ENCODE assay signal across 21 mouse cellular contexts in genomic region chr6:86148518-86148917, GRCm38 (mm10). TPM values are rescaled to one million over a fixed set of nuclear protein-coding genes. Genes with fewer than 3 reads are reported as not detected.
DNase-seq lines count a peak whose midpoint lies in the region; ATAC-seq and TF ChIP-seq lines count a peak whose summit lies in the region.
"Had no signal": no experiment of that assay in that cellular context is flagged by ENCODE, and none has a peak within 500 bp of the region (broad histone marks: within the 10 kb centered on the region; RNA-seq: fewer than 3 reads in every experiment).

No protein-coding gene starts in this region.

- no peak overlapping the region for H3K27ac ChIP-seq in forebrain, embryonic 11.5 days (ENCODE audit: low read depth, low read length)
- H3K27ac ChIP-seq in forebrain, embryonic 15.5 days (replicated peaks): no peak overlapping the region
- H3K27ac ChIP-seq in stomach, postnatal 0 days (replicated peaks): no peak overlapping the region
- H3K27ac ChIP-seq: embryonic facial prominence, embryonic 12.5 days; forebrain, embryonic 12.5 days; heart, embryonic 13.5 days; hindbrain, embryonic 12.5 days had no signal

- no peaks in the 10 kb centered on the region for H3K27me3 ChIP-seq in forebrain, embryonic 11.5 days (ENCODE audit: control insufficient read depth, insufficient read depth, low read length)
- H3K27me3 ChIP-seq in forebrain, embryonic 15.5 days: no peaks in the 10 kb centered on the region
- no peaks in the 10 kb centered on the region for H3K27me3 ChIP-seq in stomach, postnatal 0 days (ENCODE audit: control insufficient read depth, insufficient read depth, low read length)
- H3K27me3 ChIP-seq: embryonic facial prominence, embryonic 12.5 days; forebrain, embryonic 12.5 days; heart, embryonic 13.5 days; hindbrain, embryonic 12.5 days had no signal

- H3K4me1 ChIP-seq in forebrain, embryonic 11.5 days (replicated peaks; ENCODE audit: control insufficient read depth, insufficient read depth, low read length): no peaks in the 10 kb centered on the region
- H3K4me1 ChIP-seq in forebrain, embryonic 15.5 days: no peaks in the 10 kb centered on the region
- H3K4me1 ChIP-seq in stomach, postnatal 0 days (replicated peaks; ENCODE audit: control insufficient read depth, insufficient read depth): no peaks in the 10 kb centered on the region
- H3K4me1 ChIP-seq: forebrain, embryonic 12.5 days; heart, embryonic 13.5 days; hindbrain, embryonic 12.5 days had no signal

- TF ChIP-seq EP300 in stomach, postnatal 0 days (optimal IDR thresholded peaks at IDR 0.05): no peak

- 89% methylated on average over 4 of the region's 4 CpGs for WGBS in forebrain, embryonic 11.5 days
- 77% methylated on average over 4 of the region's 4 CpGs for WGBS in forebrain, embryonic 15.5 days
- 30% methylated on average over 4 of the region's 4 CpGs for WGBS in stomach, postnatal 0 days

- no peak overlapping the region for H3K4me3 ChIP-seq in forebrain, embryonic 11.5 days (ENCODE audit: low read depth, low read length)
- H3K4me3 ChIP-seq in forebrain, embryonic 15.5 days: no peak overlapping the region
- H3K4me3 ChIP-seq in stomach, postnatal 0 days (ENCODE audit: low read depth, low read length): no peak overlapping the region
- H3K4me3 ChIP-seq: embryonic facial prominence, embryonic 12.5 days; forebrain, embryonic 12.5 days; heart, embryonic 13.5 days; hindbrain, embryonic 12.5 days had no signal

- H3K4me2 ChIP-seq in forebrain, embryonic 11.5 days (ENCODE audit: low read depth, low read length, severe bottlenecking): no peak overlapping the region
- H3K4me2 ChIP-seq in forebrain, embryonic 15.5 days (replicated peaks): no peak overlapping the region
- H3K4me2 ChIP-seq in stomach, postnatal 0 days (replicated peaks; ENCODE audit: low read depth): no peak overlapping the region
- H3K4me2 ChIP-seq: embryonic facial prominence, embryonic 12.5 days; forebrain, embryonic 12.5 days; heart, embryonic 13.5 days; hindbrain, embryonic 12.5 days had no signal

- no peak for ATAC-seq in forebrain, embryonic 11.5 days (replicated peaks; ENCODE audit: low FRiP score)
- no peak for ATAC-seq in forebrain, embryonic 15.5 days (replicated peaks)
- peak; percentile 52 for ATAC-seq in activated CD4-positive, CD25-positive, alpha-beta regulatory T cell, adult 4 months
- ATAC-seq in stomach, postnatal 0 days (ENCODE audit: low FRiP score, low TSS enrichment): peak; percentile 24; the same call in 1 of the 2 replicates
- ATAC-seq: hindbrain, embryonic 16.5 days; intestine, embryonic 16.5 days had no signal

- H3K9ac ChIP-seq in forebrain, embryonic 11.5 days (ENCODE audit: low read length): no peak overlapping the region
- H3K9ac ChIP-seq in forebrain, embryonic 15.5 days (replicated peaks): no peak overlapping the region
- H3K9ac ChIP-seq in stomach, postnatal 0 days (ENCODE audit: low read length): no peak overlapping the region
- H3K9ac ChIP-seq: embryonic facial prominence, embryonic 12.5 days; forebrain, embryonic 12.5 days; heart, embryonic 13.5 days; hindbrain, embryonic 12.5 days had no signal

- H3K9me3 ChIP-seq in forebrain, embryonic 11.5 days (ENCODE audit: control insufficient read depth, low read length): no peaks in the 10 kb centered on the region
- H3K9me3 ChIP-seq in forebrain, embryonic 15.5 days: no peaks in the 10 kb centered on the region
- no peaks in the 10 kb centered on the region for H3K9me3 ChIP-seq in stomach, postnatal 0 days (ENCODE audit: control insufficient read depth, low read length)
- H3K9me3 ChIP-seq: embryonic facial prominence, embryonic 12.5 days; heart, embryonic 13.5 days; hindbrain, embryonic 12.5 days had no signal

- no peak for TF ChIP-seq CTCF in stomach, postnatal 0 days (IDR thresholded peaks at IDR 0.05; ENCODE audit: low read depth)

- H3K36me3 ChIP-seq in forebrain, embryonic 11.5 days (ENCODE audit: control insufficient read depth, insufficient read depth, low read length): no peaks in the 10 kb centered on the region
- H3K36me3 ChIP-seq in forebrain, embryonic 15.5 days: no peaks in the 10 kb centered on the region
- no peaks in the 10 kb centered on the region for H3K36me3 ChIP-seq in stomach, postnatal 0 days (ENCODE audit: control insufficient read depth, insufficient read depth, low read length)
- H3K36me3 ChIP-seq: embryonic facial prominence, embryonic 12.5 days; forebrain, embryonic 12.5 days; heart, embryonic 13.5 days; hindbrain, embryonic 12.5 days had no signal

- DNase-seq in forebrain, embryonic 11.5 days (ENCODE audit: low spot score): peak; percentile 20
- peak; percentile 8 for DNase-seq in thymus, postnatal 0 days (ENCODE audit: low spot score)
- no peak for DNase-seq in thymus, postnatal 4 days
- no peak for DNase-seq in stomach, postnatal 0 days (ENCODE audit: low spot score)
- no peak for DNase-seq in spleen, postnatal 4 days (ENCODE audit: low spot score in 2 of 2)
- DNase-seq in cerebellum, adult 9-10 months: no peak
- DNase-seq: adrenal gland, postnatal 10 days; cerebellum, adult 11 months; cerebellum, adult 8-10 months; cerebellum, postnatal 25 days; gastrocnemius, postnatal 36 days; heart, postnatal 4 days; kidney, adult 8-10 months had no signal

RNA-seq across cellular contexts. Expression of gene Tgfa, which starts 46.5 kb away (rescaled TPM):
- 1.7 and 1.9 TPM in 2 replicates for polyA plus RNA-seq in forebrain, embryonic 11.5 days (2014; fragmentation: Nextera tagmentation; extraction: Ambion mirVana)
- polyA plus RNA-seq in forebrain, embryonic 15.5 days (2015; fragmentation: Nextera tagmentation; extraction: Ambion mirVana): 11.5 and 12.6 TPM in 2 replicates
- 0.32 and 0.40 TPM in 2 replicates for polyA plus RNA-seq in thymus, postnatal 0 days (2015; fragmentation: Nextera tagmentation; extraction: Ambion mirVana)
- not detected for polyA plus RNA-seq in activated CD4-positive, CD25-positive, alpha-beta regulatory T cell, adult 4 months (2017; shearing (Covaris generic))
- 8.7 and 9.1 TPM in 2 replicates for polyA plus RNA-seq in stomach, postnatal 0 days (2015; fragmentation: Nextera tagmentation; extraction: Ambion mirVana)

Comparison
In these comparisons a context has a peak if more than half of its experiments do, and no peak if none do; other contexts are left out.
1. DNase-seq: peak in forebrain, embryonic 11.5 days (single experiment) and thymus, postnatal 0 days (single experiment); none in thymus, postnatal 4 days (single experiment), stomach, postnatal 0 days (single experiment), spleen, postnatal 4 days (0 of 2) and cerebellum, adult 9-10 months (single experiment).
2. ATAC-seq: peak in activated CD4-positive, CD25-positive, alpha-beta regulatory T cell, adult 4 months (single experiment) and stomach, postnatal 0 days (single experiment); none in forebrain, embryonic 11.5 days (single experiment) and forebrain, embryonic 15.5 days (single experiment).